Mouse (Mus musculus) gastrocnemius, adult 18-20 months (tissue): Measurements from ENCODE around the gene Agpat4. TPM values are rescaled to one million over a fixed set of nuclear protein-coding genes. Genes with fewer than 3 reads are reported as not detected.

Experiments used
- total RNA-seq, 2 experiments: library from RNA; stranded (reverse); gene quantifications; 2 replicates each; pipeline ENCODE4 v1.2.3; 2021

Gene Agpat4
- total RNA-seq, 2 experiments from 2014 or later: 1.5 to 2.0 TPM

Other genes with a start within 250 kb of the Agpat4 start
- 10 to 100 TPM; 31.5 to 39.0 TPM for gene Map3k4, start 200.1 kb downstream of the Agpat4 start, total RNA-seq